Mouse (Mus musculus): Measurements from ENCODE around the gene Htr2a.
A peak's percentile ranks its signal among the peaks of the same experiment; 100 is the strongest.

Gene Htr2a

DNA sequence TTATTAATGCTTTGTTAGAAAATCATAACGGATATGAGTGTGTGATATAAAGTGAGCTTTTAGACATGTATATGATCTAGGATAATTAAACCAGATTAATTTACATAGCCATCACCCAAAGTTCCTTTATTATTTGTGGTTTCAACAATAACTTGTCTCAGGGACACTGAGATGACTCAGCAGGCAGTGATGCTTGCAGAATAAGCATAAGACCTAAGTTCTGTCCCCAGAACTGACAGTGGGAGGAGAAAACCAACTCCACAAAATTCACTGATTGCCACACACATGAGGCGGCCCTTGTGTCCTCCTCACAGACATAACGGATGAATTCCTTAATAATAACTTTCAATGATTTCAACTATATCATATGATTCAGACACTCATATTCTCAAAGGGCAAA, 58.6 kb downstream of the Htr2a start:
- no peak for DNase-seq

DNA sequence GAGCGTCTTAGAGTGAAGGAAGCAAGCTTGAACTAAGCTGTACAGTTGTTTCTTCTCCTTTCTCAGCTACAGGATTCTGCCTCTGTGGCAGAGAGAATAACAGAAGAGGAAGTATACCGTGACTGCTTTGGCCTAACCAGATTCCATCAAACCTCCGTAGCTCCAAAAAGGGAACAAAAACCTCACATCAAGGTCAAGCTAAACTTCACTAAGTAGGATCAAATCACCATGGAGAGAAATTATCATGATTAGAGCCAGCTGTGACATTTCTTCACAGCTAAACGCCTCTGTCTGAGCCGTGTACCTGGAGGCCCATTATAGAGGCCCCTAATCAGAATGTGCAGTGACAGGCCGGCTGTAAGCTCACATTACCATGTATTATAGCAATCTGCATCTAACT, 63.3 kb downstream of the Htr2a start:
- no peak for DNase-seq

DNA sequence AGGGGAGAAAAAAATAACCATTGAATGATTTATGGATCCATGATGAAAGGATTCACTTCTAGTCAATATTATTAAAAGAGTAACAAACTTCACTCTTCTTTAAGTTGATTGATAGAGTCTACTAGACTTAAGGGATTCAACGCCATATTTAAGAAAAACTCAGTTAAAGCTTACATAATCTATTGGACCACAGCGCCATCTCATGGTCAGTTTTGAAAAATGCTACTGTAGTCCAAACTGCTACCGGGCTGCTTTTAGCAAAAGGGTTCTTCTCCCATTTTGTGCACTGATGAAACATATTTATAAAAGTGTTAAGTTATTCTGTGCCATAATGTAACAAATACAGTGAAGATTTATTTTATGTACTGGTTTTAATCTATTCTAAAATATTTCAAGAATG, 68.4 kb downstream of the Htr2a start:
- peak; percentile 46 to 48 for DNase-seq

DNA sequence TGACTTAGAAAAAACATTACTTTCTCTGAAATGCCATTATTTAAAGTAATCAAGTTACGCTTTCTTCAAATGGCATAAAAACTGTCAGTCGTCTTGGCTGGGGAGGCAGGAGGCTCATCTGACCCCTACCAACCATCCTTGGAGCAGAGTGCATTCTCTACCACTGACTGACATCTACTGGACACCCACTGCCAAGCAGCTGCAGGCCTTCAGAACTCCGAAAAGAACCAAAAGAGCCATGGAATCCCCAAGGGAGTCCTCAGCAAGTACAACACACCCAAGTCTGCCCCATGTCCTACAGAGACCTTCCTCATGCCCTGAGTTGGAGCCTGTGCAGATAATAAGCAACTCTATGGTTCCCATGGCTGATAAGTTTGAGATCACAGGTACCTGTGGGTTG, 82.9 kb downstream of the Htr2a start:
- DNase-seq: peak; percentile 12 to 20

DNA sequence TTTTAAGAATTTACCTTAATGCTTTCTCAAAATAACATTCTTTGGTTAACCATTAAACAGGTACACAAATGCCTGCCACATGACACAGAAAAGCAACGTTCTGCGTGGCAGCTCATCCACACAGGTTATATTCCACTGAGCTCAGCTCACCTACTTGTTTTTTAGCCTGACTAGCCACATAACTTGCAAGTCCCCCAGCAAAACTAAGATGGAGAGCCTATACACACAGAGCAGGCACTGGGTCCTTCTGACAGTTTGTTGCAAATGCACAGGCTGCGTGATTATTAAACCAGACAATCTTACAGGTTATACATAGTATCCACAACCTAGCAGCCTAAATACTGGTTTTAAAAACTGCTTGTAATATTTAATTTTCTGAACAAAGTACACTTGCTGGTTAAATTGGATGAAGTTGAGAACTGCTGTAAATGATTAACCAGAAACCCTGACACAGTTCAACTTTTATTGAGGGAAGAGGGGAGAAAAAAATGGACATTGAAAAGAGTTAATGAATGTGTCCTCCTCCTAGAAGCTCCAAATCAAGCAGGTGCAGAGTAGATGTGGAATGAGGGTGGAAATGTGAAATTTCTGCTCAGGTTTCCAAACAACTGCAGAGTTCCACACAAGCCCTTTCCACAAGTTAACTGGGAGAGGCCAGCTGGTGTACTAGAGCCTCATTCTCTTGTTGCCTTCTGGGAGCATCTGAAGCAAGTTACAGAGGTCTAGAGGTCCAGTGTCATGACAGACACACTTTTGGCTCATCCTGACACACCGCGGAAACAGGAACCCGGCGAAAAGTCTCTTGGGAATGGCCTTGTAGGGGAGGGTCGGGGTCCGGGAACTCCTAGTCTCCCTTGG, 90.8 kb downstream of the Htr2a start:
- DNase-seq: peak; percentile 17 to 48

DNA sequence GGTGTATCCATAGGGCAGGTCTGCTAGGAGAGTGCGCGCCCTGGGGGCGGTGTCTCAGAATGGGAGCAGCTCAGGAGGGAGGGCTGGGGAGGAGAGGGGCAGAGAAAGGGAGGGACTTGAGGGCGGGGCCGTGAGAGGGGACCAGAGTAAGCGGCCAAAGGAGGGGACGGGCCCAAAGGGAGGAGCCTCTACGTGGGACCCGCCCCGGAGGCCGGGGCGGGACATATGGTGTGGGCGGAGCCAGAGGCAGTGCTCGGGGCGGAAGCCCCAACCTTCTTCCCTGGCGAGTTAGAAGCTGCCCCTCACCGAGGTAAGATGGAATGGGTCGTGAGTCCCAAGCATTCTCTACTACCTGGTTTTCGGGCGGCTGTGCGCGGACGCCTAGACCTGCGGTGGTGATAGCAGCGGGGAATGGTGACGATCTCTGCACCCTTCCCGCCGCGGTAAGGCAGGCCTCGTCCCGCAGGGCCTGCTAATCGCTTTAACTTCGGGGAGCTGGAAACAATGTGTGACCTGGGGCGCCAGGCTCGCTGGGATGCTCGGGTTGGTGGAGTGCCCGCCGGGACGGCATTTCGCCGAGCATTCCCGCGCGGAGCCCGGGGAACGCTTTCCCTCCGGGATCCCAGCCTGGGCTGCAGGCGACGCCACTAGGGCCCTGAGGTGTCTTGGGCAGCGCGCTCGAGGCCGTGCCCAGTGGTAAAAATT, 91.6 kb downstream of the Htr2a start, which contains the start of gene Esd:
Gene Esd (plus strand): TSS at position 219 of the 705 bp plus-strand sequence.
- peak; percentile 95 to 97 for DNase-seq

DNA sequence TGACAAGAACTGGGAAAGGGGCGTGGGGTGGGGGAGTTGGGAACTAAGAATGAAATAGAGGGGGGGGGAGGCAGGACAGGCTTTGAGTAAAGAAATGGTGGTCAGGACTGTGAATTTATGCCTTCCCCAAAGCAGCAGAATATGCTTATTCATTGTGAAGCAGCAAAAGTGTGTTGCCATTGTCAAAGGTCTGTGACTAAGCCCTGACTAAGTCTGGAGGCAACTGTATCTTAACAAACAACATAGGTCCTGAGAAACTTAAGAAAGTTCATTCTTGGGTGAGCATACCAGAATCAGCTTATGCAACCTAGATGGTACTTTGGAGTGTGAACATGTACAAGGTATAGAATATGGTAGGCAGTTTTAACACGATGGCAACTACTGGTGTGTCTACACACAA, 92.8 kb downstream of the Htr2a start:
- DNase-seq: no peak

DNA sequence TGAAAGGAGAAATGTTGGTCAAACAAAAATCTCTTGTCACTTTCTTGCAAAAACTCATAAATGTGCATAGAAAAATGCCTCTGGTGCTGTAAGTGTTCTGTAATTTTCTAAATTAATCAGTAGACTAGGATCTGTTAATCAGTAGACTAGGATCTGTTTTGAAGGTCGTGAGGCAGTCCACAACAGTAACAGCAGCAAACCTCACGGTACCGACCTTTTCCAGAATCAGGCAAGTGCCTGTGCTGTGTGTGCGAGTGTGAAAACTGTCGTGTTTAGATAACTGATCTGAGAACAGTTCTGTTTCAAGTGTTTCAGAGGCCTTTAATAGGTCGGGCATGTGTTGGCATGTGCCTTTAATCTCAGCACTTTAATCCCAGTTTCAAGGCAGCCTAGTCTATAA, 94.8 kb downstream of the Htr2a start:
- DNase-seq: peak in 1 of 2 experiments; percentile 34

DNA sequence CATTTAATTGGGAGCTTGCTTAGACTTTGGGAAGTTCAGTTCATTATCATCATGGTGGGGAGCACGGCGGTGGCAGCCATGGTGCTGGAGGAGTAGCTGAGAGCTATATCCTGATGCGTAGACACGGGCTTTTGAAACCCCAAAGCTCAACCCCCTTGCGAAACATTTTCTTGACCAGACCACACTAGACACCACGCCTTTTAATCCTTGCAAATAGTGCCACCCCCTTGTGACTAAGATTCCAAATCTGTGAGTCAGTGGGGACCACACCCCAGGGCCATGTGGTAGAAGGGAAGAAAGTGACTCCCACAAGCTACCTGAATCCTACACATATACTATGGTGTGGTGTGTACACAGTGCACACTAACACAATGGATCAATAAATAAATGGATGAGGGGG, 96.2 kb downstream of the Htr2a start:
- no peak for DNase-seq

All from kidney, postnatal 4 days (tissue).